In the genomic region with DNA sequence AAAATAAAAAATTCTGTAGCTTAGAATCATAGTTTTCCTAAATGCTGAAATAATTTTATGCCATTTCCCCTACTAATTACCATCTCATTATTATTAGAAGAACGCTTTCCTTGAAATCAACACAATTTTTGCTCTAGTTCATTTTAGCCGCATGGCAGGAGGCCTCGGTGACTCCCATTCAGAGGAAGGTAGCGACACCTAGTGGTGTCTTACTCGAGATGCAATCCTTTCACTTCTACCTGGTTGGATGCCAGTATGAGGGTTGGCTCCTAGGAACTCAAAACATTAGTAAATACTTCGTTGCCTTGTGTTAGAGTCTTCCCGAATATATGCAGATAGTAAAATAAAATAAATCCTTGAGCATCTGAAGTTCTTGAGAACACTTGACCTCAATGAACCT, we compare ENCODE assay signal across 9 mouse cellular contexts.
A peak's percentile ranks its signal among the peaks of the same experiment; 100 is the strongest.
DNase-seq lines count a peak whose midpoint lies in the region; ATAC-seq and TF ChIP-seq lines count a peak whose summit lies in the region.
"Had no signal": no experiment of that assay in that cellular context is flagged by ENCODE, and none has a peak within 500 bp of the region (broad histone marks: within the 10 kb centered on the region; RNA-seq: fewer than 3 reads in every experiment).

No protein-coding gene starts in this region.

- peak; percentile 63 for ATAC-seq in forebrain, embryonic 13.5 days
- 0 out of 2 replicates have a peak, but pooled peaks have one; percentile 16 for ATAC-seq in hindbrain, embryonic 12.5 days (ENCODE audit: low FRiP score)
- no peak for ATAC-seq in erythroblast, adult 5-6 weeks (replicated peaks; ENCODE audit: low FRiP score, poor library complexity, severe bottlenecking)

- peak; percentile 73 for DNase-seq in R1 (ENCODE audit: low read depth, low spot score)
- DNase-seq in c-Kit-positive CD71-positive TER-119-negative erythroid progenitor cells, embryonic 14.5 days (ENCODE audit: low read depth) = peak; percentile 30
- DNase-seq in layer of hippocampus, adult 2 months (ENCODE audit: low spot score in 2 of 2) = peak; percentile 76 to 80
- peak; percentile 79 for DNase-seq in lung, postnatal 10 days
- DNase-seq in retina, embryonic 14.5 days (ENCODE audit: low spot score) = peak; percentile 89

- H3K4me1 ChIP-seq in forebrain, embryonic 13.5 days = peaks cover 35% of the 10 kb centered on the region
- H3K4me1 ChIP-seq in hindbrain, embryonic 12.5 days = peaks cover 24% of the 10 kb centered on the region

- no peaks in the 10 kb centered on the region for H3K36me3 ChIP-seq in forebrain, embryonic 13.5 days (ENCODE audit: poor library complexity, severe bottlenecking)
- no peaks in the 10 kb centered on the region for H3K36me3 ChIP-seq in hindbrain, embryonic 12.5 days

- no peak overlapping the region for H3K9ac ChIP-seq in forebrain, embryonic 13.5 days
- H3K9ac ChIP-seq in hindbrain, embryonic 12.5 days = no peak overlapping the region

- 5% methylated on average over 7 of the region's 7 CpGs for WGBS in forebrain, embryonic 13.5 days
- 8% methylated on average over 7 of the region's 7 CpGs for WGBS in hindbrain, embryonic 12.5 days

- no peak overlapping the region for H3K4me3 ChIP-seq in forebrain, embryonic 13.5 days
- no peak overlapping the region for H3K4me3 ChIP-seq in hindbrain, embryonic 12.5 days
- peak overlapping the region; percentile 12; the same call in 1 of the 2 replicates for H3K4me3 ChIP-seq in layer of hippocampus, adult 2 months

- no peak overlapping the region for H3K27ac ChIP-seq in forebrain, embryonic 13.5 days
- no peak overlapping the region for H3K27ac ChIP-seq in hindbrain, embryonic 12.5 days
- H3K27ac ChIP-seq in layer of hippocampus, adult 2 months = no peak overlapping the region
- H3K27ac ChIP-seq: macrophage had no signal

- no peak overlapping the region for H3K4me2 ChIP-seq in forebrain, embryonic 13.5 days
- H3K4me2 ChIP-seq in hindbrain, embryonic 12.5 days (replicated peaks) = no peak overlapping the region

- peak; percentile 99 for TF ChIP-seq CTCF in layer of hippocampus, adult 2 months (conservative IDR thresholded peaks at IDR 0.05)

- H3K9me3 ChIP-seq in forebrain, embryonic 13.5 days (replicated peaks) = no peaks in the 10 kb centered on the region
- H3K9me3 ChIP-seq in hindbrain, embryonic 12.5 days (replicated peaks) = no peaks in the 10 kb centered on the region

- no peaks in the 10 kb centered on the region for H3K27me3 ChIP-seq in forebrain, embryonic 13.5 days
- H3K27me3 ChIP-seq in hindbrain, embryonic 12.5 days = no peaks in the 10 kb centered on the region

Comparison
In these comparisons a context has a peak if more than half of its experiments do, and no peak if none do; other contexts are left out.
1. DNase-seq: peak in every context shown above with its lines; median percentile 89 in retina, embryonic 14.5 days; 79 in lung, postnatal 10 days; 78 in layer of hippocampus, adult 2 months; 73 in R1; 30 in c-Kit-positive CD71-positive TER-119-negative erythroid progenitor cells, embryonic 14.5 days.